9 mouse cellular contexts compared by ENCODE assay signal in the genomic region with DNA sequence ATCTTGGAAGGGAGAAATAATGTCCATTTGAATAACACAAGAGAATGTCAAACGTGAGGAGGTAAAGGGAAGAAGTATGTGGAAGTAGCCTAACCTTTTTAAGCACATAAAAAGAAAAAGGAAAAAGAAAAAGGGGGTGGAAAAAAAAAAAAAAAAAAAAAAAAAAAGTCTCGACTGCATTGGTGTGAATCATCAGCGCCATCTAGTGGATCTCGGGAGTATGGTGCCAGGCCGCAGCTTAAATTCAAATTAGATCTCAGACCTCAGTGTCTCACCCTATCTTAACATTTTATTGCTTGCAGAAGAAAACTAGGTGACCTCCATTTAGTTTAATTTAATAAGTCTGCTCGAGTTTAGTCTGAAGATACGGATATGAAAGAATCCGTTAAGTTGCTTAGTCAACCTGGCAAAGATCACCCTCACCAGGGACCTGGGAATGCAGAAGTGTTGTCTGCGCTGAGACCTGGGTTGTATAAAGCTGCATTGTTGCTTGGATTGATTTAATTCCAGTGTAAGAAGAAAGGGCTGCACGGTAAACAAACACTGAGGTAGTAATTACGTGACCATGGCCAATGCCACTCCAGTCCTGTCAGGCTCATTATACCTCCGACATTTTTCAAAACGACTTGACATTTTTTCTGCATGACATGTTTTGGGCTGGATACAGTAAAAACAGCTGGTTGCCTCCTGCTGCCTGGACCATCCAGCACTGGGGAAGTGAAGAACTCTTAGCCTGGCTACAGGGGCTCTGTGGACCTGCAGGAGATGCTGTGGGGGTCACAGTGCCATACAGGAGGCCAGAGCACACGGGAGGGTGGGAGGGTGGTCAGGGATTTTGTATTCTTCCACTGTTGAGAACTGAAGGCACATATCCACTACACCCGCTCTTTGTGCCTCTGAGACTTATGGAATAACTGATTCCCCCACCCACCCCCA.
A peak's percentile ranks its signal among the peaks of the same experiment; 100 is the strongest.
DNase-seq lines count a peak whose midpoint lies in the region; ATAC-seq lines count a peak whose summit lies in the region.
"Had no signal": no experiment of that assay in that cellular context is flagged by ENCODE, and none has a peak within 500 bp of the region (broad histone marks: within the 10 kb centered on the region; RNA-seq: fewer than 3 reads in every experiment).

No protein-coding gene starts in this region.

- no peak overlapping the region for H3K4me2 ChIP-seq in liver, embryonic 12.5 days
- H3K4me2 ChIP-seq in hindbrain, embryonic 14.5 days (replicated peaks): peak overlapping the region; percentile 33

- H3K4me1 ChIP-seq in liver, embryonic 12.5 days: no peaks in the 10 kb centered on the region
- H3K4me1 ChIP-seq in hindbrain, embryonic 14.5 days (replicated peaks; ENCODE audit: control insufficient read depth, insufficient read depth, low read length): peaks cover 31% of the 10 kb centered on the region

- WGBS in liver, embryonic 12.5 days (ENCODE audit: insufficient replicate concordance): 29% methylated on average over 14 of the region's 15 CpGs
- 17% methylated on average over 15 of the region's 15 CpGs for WGBS in hindbrain, embryonic 14.5 days

- ATAC-seq in liver, embryonic 12.5 days: no peak
- peak; percentile 8; the same call in 1 of the 2 replicates for ATAC-seq in hindbrain, embryonic 14.5 days (ENCODE audit: low FRiP score)

- H3K4me3 ChIP-seq in liver, embryonic 12.5 days: no peak overlapping the region
- no peak overlapping the region for H3K4me3 ChIP-seq in hindbrain, embryonic 14.5 days (replicated peaks; ENCODE audit: low read length)
- H3K4me3 ChIP-seq: myocyte had no signal

- H3K27me3 ChIP-seq in liver, embryonic 12.5 days (replicated peaks): no peaks in the 10 kb centered on the region
- no peaks in the 10 kb centered on the region for H3K27me3 ChIP-seq in hindbrain, embryonic 14.5 days (ENCODE audit: control insufficient read depth, insufficient read depth, low read length)

- no peaks in the 10 kb centered on the region for H3K9me3 ChIP-seq in liver, embryonic 12.5 days (replicated peaks)
- H3K9me3 ChIP-seq in hindbrain, embryonic 14.5 days (ENCODE audit: control insufficient read depth, low read length): no peaks in the 10 kb centered on the region

- no peak overlapping the region for H3K9ac ChIP-seq in liver, embryonic 12.5 days
- no peak overlapping the region for H3K9ac ChIP-seq in hindbrain, embryonic 14.5 days

- H3K36me3 ChIP-seq in liver, embryonic 12.5 days: no peaks in the 10 kb centered on the region
- no peaks in the 10 kb centered on the region for H3K36me3 ChIP-seq in hindbrain, embryonic 14.5 days (replicated peaks; ENCODE audit: control insufficient read depth, insufficient read depth)

- H3K27ac ChIP-seq in liver, embryonic 12.5 days: no peak overlapping the region
- peak overlapping the region; percentile 70 for H3K27ac ChIP-seq in hindbrain, embryonic 14.5 days

- peak; percentile 51 for DNase-seq in liver
- peak; percentile 54 for DNase-seq in brain, embryonic 18.5 days (ENCODE audit: low read depth, low spot score)
- DNase-seq in fibroblast of lung, adult 2 months (ENCODE audit: low read depth): peak; percentile 36
- DNase-seq in hindbrain, embryonic 14.5 days (ENCODE audit: low spot score): peak; percentile 87
- DNase-seq in left cerebral cortex, postnatal 36 days (ENCODE audit: low spot score in 2 of 2): peak; percentile 36 to 46
- DNase-seq in neural tube, embryonic 10.5 days (ENCODE audit: extremely low spot score, low spot score): peak; percentile 54
- peak; percentile 47 for DNase-seq in thymus, postnatal 4 days

- intact Hi-C loops in left cerebral cortex, postnatal 36 days (cut with DNase I): loop anchor here (10.0 kb wide), 2 partner anchors 309 to 349 kb away; no protein-coding TSS in a partner anchor

Comparison
In these comparisons a context has a peak if more than half of its experiments do, and no peak if none do; other contexts are left out.
1. DNase-seq: peak in every context shown above with its lines; median percentile 87 in hindbrain, embryonic 14.5 days; 54 in brain, embryonic 18.5 days; 54 in neural tube, embryonic 10.5 days; 51 in liver; 47 in thymus, postnatal 4 days; 41 in left cerebral cortex, postnatal 36 days; 36 in fibroblast of lung, adult 2 months.